Mouse (Mus musculus): ENCODE measurements at regions not wholly inside any gene's neighbourhood (a gene's known extent, or its start where the extent isn't known, plus 50 kb on each side); places are given as distances from the start of the nearest gene placed in this dataset.

DNA sequence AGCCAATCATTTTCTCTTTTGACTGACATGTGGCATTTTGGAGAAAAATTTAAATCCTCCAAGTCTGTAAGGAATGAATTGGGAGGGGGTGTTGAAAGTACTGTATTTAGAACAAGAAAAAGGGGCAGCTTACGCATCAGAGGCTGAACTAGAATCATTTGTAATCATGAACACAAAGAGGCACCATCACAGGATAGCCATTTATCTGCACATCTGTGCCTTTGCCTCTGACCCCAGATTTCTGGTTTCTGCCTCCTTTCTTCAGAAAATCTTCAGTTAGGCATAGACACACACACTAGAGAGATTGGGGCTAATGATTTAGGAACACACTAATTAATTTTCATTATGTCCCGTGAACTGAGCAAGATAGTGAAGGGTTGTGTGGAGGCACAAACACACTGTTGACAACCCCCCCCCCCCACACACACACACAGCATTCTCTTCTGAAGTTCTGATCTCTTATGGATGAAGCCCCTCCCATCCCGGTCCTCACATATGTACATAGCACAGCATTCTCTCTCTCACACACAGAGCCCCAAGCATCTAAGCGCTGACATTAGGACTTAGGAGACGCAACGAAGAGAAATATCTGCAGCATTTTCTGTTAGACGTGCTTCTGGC lies 229.9 kb downstream of the Gm765 start:
- TF ChIP-seq CTCF (IDR thresholded peaks at IDR 0.05; ENCODE audit: low read depth, low read length) (no peak), POLR2A (IDR thresholded peaks at IDR 0.05; ENCODE audit: borderline replicate concordance, low read depth, low read length) (no peak)

All from bone marrow macrophage, adult 2 months (primary cell).